Mouse (Mus musculus): Measurements from ENCODE around the gene Gm960. TPM values are rescaled to one million over a fixed set of nuclear protein-coding genes. Genes with fewer than 3 reads are reported as not detected.

Gene Gm960
- polyA plus RNA-seq, 1 experiment from 2014 or later: 7.6 TPM

GRCm38 (mm10) chr19:4615151-4616093 is 83.0 kb downstream of the Gm960 start, which contains the start of gene Lrfn4:
TSS of gene Lrfn4 (minus strand) at chr19:4615667.
- H3K4me2 ChIP-seq (ENCODE audit: low read length): peak within 1 kb of the TSS; percentile 83
- peaks cover 12% of the 10 kb centered on the region for H3K4me1 ChIP-seq (ENCODE audit: control insufficient read depth, insufficient read depth, low read length)
- H3K9ac ChIP-seq (replicated peaks; ENCODE audit: low read length): peak within 1 kb of the TSS; percentile 98
- no peaks in the 10 kb centered on the region for H3K27me3 ChIP-seq (ENCODE audit: control insufficient read depth, insufficient read depth, low read length)
- WGBS: under 1% methylated on average over 82 of the region's 87 CpGs
- H3K27ac ChIP-seq (replicated peaks; ENCODE audit: low read depth, low read length): peak within 1 kb of the TSS; percentile 94
- peaks cover 36% of the 10 kb centered on the region for H3K36me3 ChIP-seq (ENCODE audit: control insufficient read depth, insufficient read depth, low read length)
- peak; percentile 92 for ATAC-seq (ENCODE audit: low FRiP score, low TSS enrichment)
- H3K4me3 ChIP-seq (replicated peaks; ENCODE audit: low read depth, low read length): peak within 1 kb of the TSS; percentile 89
- H3K9me3 ChIP-seq (ENCODE audit: control insufficient read depth, low read length): no peaks in the 10 kb centered on the region
- peak; percentile 94 for DNase-seq

- peaks cover 33% of the 10 kb centered on the region for H3K36me3 ChIP-seq (ENCODE audit: control insufficient read depth, insufficient read depth, low read length)
- DNase-seq: peak; percentile 64
- peak; percentile 7; the same call in 1 of the 2 replicates for ATAC-seq (ENCODE audit: low FRiP score, low TSS enrichment)
Measured at GRCm38 (mm10) chr19:4614305-4615150, 83.9 kb downstream of the Gm960 start.

GRCm38 (mm10) chr19:4613464-4614304 is 84.8 kb downstream of the Gm960 start:
- no peak for ATAC-seq (ENCODE audit: low FRiP score, low TSS enrichment)
- WGBS: 89% methylated on average over 33 of the region's 33 CpGs
- Histone ChIP-seq H3K36me3 (ENCODE audit: control insufficient read depth, insufficient read depth, low read length) (peaks cover 33% of the 10 kb centered on the region), H3K4me1 (ENCODE audit: control insufficient read depth, insufficient read depth, low read length) (peaks cover 12% of the 10 kb centered on the region), H3K9ac (replicated peaks; ENCODE audit: low read length) (peak overlapping the region; percentile 98; the same call in 1 of the 2 replicates), H3K4me3 (replicated peaks; ENCODE audit: low read depth, low read length) (peak overlapping the region; percentile 89), H3K27me3 (ENCODE audit: control insufficient read depth, insufficient read depth, low read length) (no peaks in the 10 kb centered on the region), H3K9me3 (ENCODE audit: control insufficient read depth, low read length) (no peaks in the 10 kb centered on the region), H3K27ac (replicated peaks; ENCODE audit: low read depth, low read length) (no peak overlapping the region), H3K4me2 (ENCODE audit: low read length) (peak overlapping the region; percentile 83)
- no peak for DNase-seq

More at GRCm38 (mm10) chr19:4614305-4615150, 83.9 kb downstream of the Gm960 start:
- H3K4me1 ChIP-seq (ENCODE audit: control insufficient read depth, insufficient read depth, low read length): peaks cover 12% of the 10 kb centered on the region
- H3K9ac ChIP-seq (replicated peaks; ENCODE audit: low read length): peak overlapping the region; percentile 98
- H3K9me3 ChIP-seq (ENCODE audit: control insufficient read depth, low read length): no peaks in the 10 kb centered on the region
- H3K4me3 ChIP-seq (replicated peaks; ENCODE audit: low read depth, low read length): peak overlapping the region; percentile 89
- WGBS: 19% methylated on average over 45 of the region's 49 CpGs
- peak overlapping the region; percentile 83 for H3K4me2 ChIP-seq (ENCODE audit: low read length)
- peak overlapping the region; percentile 94 for H3K27ac ChIP-seq (replicated peaks; ENCODE audit: low read depth, low read length)
- H3K27me3 ChIP-seq (ENCODE audit: control insufficient read depth, insufficient read depth, low read length): no peaks in the 10 kb centered on the region

- Histone ChIP-seq H3K4me1 (ENCODE audit: control insufficient read depth, insufficient read depth, low read length) (peaks cover 12% of the 10 kb centered on the region), H3K27me3 (ENCODE audit: control insufficient read depth, insufficient read depth, low read length) (no peaks in the 10 kb centered on the region), H3K36me3 (ENCODE audit: control insufficient read depth, insufficient read depth, low read length) (peaks cover 33% of the 10 kb centered on the region), H3K9me3 (ENCODE audit: control insufficient read depth, low read length) (no peaks in the 10 kb centered on the region), H3K27ac (replicated peaks; ENCODE audit: low read depth, low read length) (no peak overlapping the region), H3K4me2 (ENCODE audit: low read length) (no peak overlapping the region), H3K4me3 (replicated peaks; ENCODE audit: low read depth, low read length) (no peak overlapping the region), H3K9ac (replicated peaks; ENCODE audit: low read length) (no peak overlapping the region)
- DNase-seq: no peak
- WGBS: 94% methylated on average over 19 of the region's 19 CpGs
- ATAC-seq (ENCODE audit: low FRiP score, low TSS enrichment): no peak
Measured at GRCm38 (mm10) chr19:4612181-4612961, 86.1 kb downstream of the Gm960 start.

- no peak overlapping the region for H3K4me2 ChIP-seq (ENCODE audit: low read length)
- no peaks in the 10 kb centered on the region for H3K9me3 ChIP-seq (ENCODE audit: control insufficient read depth, low read length)
- no peak overlapping the region for H3K27ac ChIP-seq (replicated peaks; ENCODE audit: low read depth, low read length)
- no peaks in the 10 kb centered on the region for H3K27me3 ChIP-seq (ENCODE audit: control insufficient read depth, insufficient read depth, low read length)
- H3K4me1 ChIP-seq (ENCODE audit: control insufficient read depth, insufficient read depth, low read length): peaks cover 12% of the 10 kb centered on the region
- DNase-seq (no peak), ATAC-seq (ENCODE audit: low FRiP score, low TSS enrichment) (no peak)
- H3K4me3 ChIP-seq (replicated peaks; ENCODE audit: low read depth, low read length): no peak overlapping the region
- H3K36me3 ChIP-seq (ENCODE audit: control insufficient read depth, insufficient read depth, low read length): peaks cover 33% of the 10 kb centered on the region
- no peak overlapping the region for H3K9ac ChIP-seq (replicated peaks; ENCODE audit: low read length)
- 73% methylated on average over 4 of the region's 4 CpGs for WGBS
Measured at GRCm38 (mm10) chr19:4610109-4610508, 88.4 kb downstream of the Gm960 start.

- ATAC-seq (ENCODE audit: low FRiP score, low TSS enrichment): no peak
- Histone ChIP-seq H3K36me3 (ENCODE audit: control insufficient read depth, insufficient read depth, low read length) (peaks cover 28% of the 10 kb centered on the region), H3K9ac (replicated peaks; ENCODE audit: low read length) (no peak overlapping the region), H3K4me1 (ENCODE audit: control insufficient read depth, insufficient read depth, low read length) (peaks cover 2% of the 10 kb centered on the region; the same call in 1 of the 2 replicates), H3K4me3 (replicated peaks; ENCODE audit: low read depth, low read length) (no peak overlapping the region), H3K4me2 (ENCODE audit: low read length) (no peak overlapping the region), H3K9me3 (ENCODE audit: control insufficient read depth, low read length) (no peaks in the 10 kb centered on the region), H3K27me3 (ENCODE audit: control insufficient read depth, insufficient read depth, low read length) (no peaks in the 10 kb centered on the region), H3K27ac (replicated peaks; ENCODE audit: low read depth, low read length) (no peak overlapping the region)
- WGBS: 88% methylated on average over 4 of the region's 4 CpGs
- DNase-seq: no peak
Measured at GRCm38 (mm10) chr19:4608511-4608910, 90.0 kb downstream of the Gm960 start.

GRCm38 (mm10) chr19:4607406-4607805 is 91.1 kb downstream of the Gm960 start:
- Histone ChIP-seq H3K4me1 (ENCODE audit: control insufficient read depth, insufficient read depth, low read length) (no peaks in the 10 kb centered on the region), H3K9ac (replicated peaks; ENCODE audit: low read length) (no peak overlapping the region), H3K36me3 (ENCODE audit: control insufficient read depth, insufficient read depth, low read length) (peaks cover 17% of the 10 kb centered on the region), H3K4me2 (ENCODE audit: low read length) (no peak overlapping the region), H3K27ac (replicated peaks; ENCODE audit: low read depth, low read length) (no peak overlapping the region), H3K27me3 (ENCODE audit: control insufficient read depth, insufficient read depth, low read length) (no peaks in the 10 kb centered on the region), H3K4me3 (replicated peaks; ENCODE audit: low read depth, low read length) (no peak overlapping the region), H3K9me3 (ENCODE audit: control insufficient read depth, low read length) (no peaks in the 10 kb centered on the region)
- 90% methylated on average over 12 of the region's 12 CpGs for WGBS
- ATAC-seq (ENCODE audit: low FRiP score, low TSS enrichment) (no peak), DNase-seq (no peak)

All from midbrain, embryonic 14.5 days (tissue).